Mouse (Mus musculus) spleen, postnatal 10 days (tissue): ENCODE results near the gene 6030445D17Rik.

Source experiments
- DNase-seq, 2 experiments: peaks; one replicate each; pipeline ENCODE4 v3.0.0; 2021 to 2022; ENCODE audit warnings: low spot score in 2 of 2

6030445D17Rik gene

DNA sequence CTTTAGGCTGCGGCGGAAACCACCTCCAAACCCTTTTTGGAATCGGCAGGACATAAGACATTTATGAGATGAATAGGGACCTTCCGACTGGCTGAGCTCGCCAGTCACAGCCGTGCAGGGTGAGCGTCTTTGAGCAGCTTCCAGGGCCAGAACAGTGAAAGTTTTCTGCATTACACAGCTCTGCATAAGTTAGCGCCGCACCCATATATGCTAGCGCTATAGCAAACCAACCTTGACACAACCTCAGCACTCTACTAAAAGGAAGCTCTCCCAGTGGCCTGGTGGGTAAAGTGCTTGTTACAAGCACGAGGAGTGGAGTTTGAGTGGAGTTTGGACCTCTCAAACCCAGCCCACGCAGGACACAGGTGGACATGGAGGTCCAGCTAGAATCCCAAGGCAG lies 2.8 kb upstream of the 6030445D17Rik start:
- no peak for DNase-seq

GRCm38 (mm10) chr4:136461206-136461605 lies 844 bp upstream of the 6030445D17Rik start:
- no peak for DNase-seq

DNA sequence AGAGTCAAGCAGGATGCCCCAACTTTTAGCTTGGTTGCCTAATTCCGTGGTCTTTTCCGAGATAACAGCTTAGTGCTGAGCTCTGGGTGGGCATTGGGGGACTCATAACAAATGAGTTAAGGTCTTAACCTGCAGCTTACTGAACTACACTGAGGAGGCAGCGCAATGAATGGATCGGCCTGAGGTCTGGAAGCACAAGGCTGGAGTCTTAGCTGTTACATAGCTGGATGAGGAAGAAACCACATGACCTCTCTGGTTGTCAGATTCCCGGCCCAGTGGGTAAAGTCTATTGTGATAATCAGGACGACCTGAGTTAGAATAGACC lies 327 bp upstream of the 6030445D17Rik start:
- no peak for DNase-seq

DNA sequence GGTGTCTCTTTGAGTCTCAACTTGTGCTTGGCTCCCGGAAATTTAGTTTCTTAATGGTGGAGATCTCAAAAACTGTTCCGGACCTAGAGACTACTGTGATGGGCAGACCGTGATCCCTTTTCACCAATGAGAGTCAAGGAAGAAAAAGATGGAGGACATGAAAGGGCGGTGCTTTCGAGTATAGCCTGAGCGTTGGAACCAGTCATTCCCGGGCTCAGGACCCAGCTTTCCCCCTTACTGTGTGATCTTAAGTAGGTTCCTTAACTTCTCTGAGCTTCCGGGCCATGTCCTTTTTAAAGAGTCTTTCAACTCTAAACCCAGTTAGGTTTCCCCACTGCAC lies 759 bp downstream of the 6030445D17Rik start:
- DNase-seq = no peak

- no peak for DNase-seq
Observed at GRCm38 (mm10) chr4:136463436-136463835, 1.4 kb downstream of the 6030445D17Rik start.

DNA sequence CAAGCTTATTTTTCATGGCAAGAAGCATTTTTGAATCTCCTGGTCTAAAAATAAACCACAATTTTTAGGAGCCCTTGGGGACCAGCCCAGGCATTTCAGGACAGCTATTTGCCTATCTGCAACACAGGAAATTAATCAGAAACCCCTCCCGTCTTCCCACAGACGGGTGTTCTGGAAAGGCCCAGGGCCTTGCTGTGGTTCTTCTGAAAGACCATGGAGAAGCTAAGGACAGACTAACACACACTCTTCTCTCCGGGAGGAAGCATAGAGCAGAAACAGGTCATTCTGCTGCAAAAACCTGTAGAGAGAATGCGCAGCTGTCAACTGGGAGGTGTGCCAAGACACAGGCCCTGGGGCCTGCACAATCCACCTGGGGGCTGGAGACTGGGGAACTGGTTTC lies 4.2 kb downstream of the 6030445D17Rik start:
- no peak for DNase-seq

DNA sequence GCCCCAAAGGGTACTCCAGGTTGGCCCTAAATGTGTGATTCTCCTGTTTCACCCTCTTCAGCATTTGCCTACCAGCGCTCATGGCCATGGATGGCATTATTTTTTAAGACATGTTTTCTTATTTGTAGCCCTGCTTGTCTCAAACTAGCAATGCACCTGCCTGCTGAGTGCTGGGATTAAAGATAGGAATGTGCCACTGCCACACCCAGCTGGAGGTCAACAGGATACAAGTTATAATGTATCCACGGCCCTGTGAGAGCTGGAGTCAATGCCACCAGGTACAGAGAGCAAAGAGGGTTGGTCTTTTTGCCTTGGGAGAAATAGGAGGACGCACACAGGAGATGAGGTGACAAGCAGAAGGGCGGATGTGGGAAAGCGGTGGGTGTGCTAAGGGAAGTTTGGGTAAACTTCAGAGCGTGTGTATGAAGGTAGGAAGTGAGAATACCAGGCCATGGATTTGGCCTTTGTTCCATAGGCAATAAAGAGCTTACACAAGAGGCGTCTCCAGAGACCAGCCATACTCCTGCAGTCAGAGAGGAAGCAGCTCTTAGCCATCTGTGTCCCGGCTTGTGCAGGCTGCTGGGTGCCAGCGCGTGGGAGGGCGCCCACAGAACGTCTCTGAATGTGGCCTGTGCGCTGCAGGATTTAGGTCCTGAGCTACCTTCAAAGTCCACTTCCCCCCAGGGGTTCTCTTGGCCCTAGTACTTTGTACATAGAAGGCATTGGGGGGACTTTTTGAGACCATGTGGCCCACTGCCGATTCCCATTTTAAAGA lies 6.7 kb downstream of the 6030445D17Rik start:
- DNase-seq = no peak

GRCm38 (mm10) chr4:136469371-136469903 lies 7.4 kb downstream of the 6030445D17Rik start, which contains the start of gene Luzp1:
TSS of gene Luzp1 (plus strand) at chr4:136469761.
- peak; percentile 76 to 85 for DNase-seq

DNA sequence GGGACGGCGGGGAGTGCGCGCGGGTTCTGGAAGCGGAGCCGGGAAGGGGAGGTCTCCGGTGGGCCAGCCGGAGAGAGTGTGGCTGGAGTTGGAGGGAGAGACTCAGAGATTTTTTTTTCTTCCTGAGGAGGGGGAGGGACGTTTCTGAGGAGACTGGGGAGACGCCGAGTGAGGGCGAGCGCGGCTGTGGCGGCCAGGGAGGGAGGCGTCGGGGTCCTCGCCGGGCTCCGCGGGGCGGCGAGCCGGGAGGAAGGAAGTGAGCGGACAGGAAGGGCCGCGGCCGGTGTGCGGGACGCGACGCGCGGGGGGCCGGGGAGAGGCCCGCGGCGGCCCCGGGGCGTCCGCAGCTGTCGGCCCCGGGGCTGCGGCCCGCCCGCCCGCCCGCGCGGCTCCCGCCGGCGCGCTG lies 7.9 kb downstream of the 6030445D17Rik start:
- peak in 1 of 2 experiments; percentile 10 for DNase-seq

DNA sequence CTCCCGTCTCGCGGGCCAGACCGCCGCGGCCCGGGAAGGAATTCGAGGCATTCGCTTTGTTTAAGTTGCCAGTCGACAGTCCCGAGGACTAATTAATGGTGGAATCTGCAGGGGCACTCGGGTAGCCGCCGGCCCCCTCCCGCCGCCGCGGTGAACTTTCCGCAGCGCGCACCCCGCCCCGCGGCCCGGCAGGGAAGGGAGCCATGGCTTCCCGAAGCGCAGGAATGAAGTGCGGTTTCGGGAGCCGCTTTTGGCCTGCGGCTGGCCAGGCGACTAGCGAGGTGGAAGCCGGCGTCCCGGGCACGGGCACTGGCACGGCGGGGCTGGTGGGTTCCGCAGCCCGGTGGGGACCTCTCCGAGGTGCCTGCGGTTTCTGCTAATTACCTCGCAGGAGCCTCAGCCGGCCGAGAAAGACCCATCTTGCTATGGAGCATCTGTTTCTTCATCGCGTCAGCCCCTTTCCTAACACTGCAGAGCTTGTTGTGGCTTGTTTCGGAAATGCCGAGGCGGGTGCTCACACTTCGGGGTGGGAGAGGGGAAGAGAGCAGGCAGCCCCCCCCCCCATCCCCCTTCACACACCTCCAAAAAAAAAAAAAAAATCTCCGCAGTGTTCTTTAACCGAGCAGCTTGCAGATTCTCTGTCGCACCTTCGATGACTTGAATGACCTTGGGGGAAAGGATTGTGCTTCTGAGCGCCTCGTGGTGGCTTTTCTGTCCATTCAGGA lies 8.5 kb downstream of the 6030445D17Rik start:
- DNase-seq = peak; percentile 31 to 42

- no peak for DNase-seq
Observed at GRCm38 (mm10) chr4:136476692-136477091, 14.6 kb downstream of the 6030445D17Rik start.

DNA sequence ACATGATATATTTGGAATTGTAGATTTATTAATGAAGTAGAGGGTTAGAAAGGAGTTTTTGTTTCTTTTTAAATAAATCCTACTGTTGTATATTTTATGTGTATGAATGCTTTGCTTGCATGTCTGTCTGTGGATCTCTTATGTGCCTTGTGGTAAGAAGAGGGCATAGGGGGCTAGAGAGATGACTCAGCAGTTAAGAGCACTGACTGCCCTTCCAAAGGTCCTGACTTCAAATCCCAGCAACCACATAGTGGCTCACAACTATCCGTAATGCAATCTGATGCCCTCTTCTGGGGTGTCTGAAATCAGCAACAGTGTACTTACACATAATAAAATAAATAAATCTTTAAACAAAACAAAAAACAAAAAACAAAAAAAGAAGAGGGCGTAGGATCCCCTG lies 24.5 kb downstream of the 6030445D17Rik start:
- no peak for DNase-seq

- DNase-seq = no peak
Observed at GRCm38 (mm10) chr4:136495993-136496392, 33.9 kb downstream of the 6030445D17Rik start.

- no peak for DNase-seq
Observed at GRCm38 (mm10) chr4:136505426-136506215, 43.6 kb downstream of the 6030445D17Rik start.

DNA sequence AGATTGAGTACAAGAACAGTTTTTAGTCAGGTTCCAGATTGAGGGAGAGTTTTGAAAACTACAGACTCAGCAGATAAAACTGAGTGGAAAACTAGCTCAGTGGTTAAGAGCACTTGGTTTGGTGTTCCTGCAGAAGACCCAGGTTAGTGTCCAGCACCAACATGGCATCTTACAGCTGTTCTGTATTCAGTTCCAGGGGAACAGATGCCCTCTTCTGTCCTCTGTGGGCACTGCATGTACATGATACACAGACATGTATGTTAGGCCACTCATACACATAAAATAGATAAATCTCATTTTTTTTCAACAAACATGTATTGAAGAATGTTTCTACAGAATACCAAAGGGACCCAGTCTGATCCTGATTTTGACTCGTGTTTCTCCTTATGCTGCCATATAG lies 47.8 kb downstream of the 6030445D17Rik start:
- DNase-seq = peak in 1 of 2 experiments; percentile 51

DNA sequence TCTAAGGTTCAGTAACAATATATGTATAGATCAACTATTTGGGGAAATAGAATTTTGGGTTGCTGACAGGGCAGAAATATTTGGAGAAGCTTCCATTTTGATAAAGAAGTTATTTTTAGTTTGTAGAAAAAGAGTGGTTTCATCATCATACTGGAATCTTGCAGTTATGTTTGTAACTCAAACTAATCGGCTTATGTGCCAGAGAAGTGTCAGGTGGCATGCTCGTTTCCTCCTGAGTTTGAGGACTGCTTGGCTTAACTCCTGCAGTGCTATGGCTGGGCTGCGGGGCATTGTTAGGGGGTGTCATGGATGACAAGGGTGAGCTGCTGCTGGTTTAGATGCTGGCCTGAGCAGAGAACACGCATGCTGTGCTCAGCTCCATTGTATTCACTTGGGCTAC lies 49.7 kb downstream of the 6030445D17Rik start:
- DNase-seq = no peak

- DNase-seq = no peak
Observed at GRCm38 (mm10) chr4:136512905-136513304, 50.9 kb downstream of the 6030445D17Rik start.
